Mouse (Mus musculus): ENCODE measurements at regions not wholly inside any gene's neighbourhood (a gene's known extent, or its start where the extent isn't known, plus 50 kb on each side); places are given as distances from the start of the nearest gene placed in this dataset.

DNA sequence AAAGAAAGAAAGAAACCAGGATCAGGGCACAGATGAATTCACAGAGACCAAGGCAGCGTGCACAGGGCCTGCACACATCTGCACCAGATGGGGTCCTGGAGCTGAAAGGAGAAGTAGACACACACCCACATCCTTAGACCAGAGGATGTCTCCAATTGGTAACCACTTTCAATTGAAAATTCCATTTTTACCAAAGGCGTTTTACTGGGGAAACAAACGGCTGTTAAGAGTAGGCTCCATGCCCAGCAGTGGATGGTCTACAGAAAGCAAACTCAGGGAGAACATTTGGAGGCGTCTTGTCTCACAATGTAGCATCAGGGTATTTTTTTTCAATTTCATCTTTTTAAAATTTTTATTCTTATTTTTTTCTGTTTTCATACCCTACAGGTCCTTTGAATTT is 157.6 kb downstream of the Npr3 start:
- no peak for TF ChIP-seq CTCF (IDR thresholded peaks at IDR 0.05; ENCODE audit: low read depth)
- no peak for TF ChIP-seq EP300 (IDR thresholded peaks at IDR 0.05; ENCODE audit: low read depth)
